Mouse (Mus musculus) embryonic facial prominence, embryonic 12.5 days (tissue): ENCODE measurements around the gene Ano5. TPM values are rescaled to one million over a fixed set of nuclear protein-coding genes. Genes with fewer than 3 reads are reported as not detected.

Experiments used
- ATAC-seq: fragments of 200-750 bp; cut with Nextera tagmentation; 2 replicates; pipeline ENCODE4 v1.8.0; 2017; ENCODE audit not compliant: insufficient number of reproducible peaks, insufficient read depth, low FRiP score, low TSS enrichment
- H3K27ac ChIP-seq: fragments of 300-500 bp; sonication (generic); 2 replicates; pipeline ENCODE4 v1.5.1; 2016; ENCODE audit warnings: mild to moderate bottlenecking
- H3K27me3 ChIP-seq: fragments of 300-500 bp; sonication (generic); 2 replicates; pipeline ENCODE4 v1.6.1; 2016; ENCODE audit warnings: mild to moderate bottlenecking, moderate library complexity
- H3K36me3 ChIP-seq: fragments of 300-500 bp; sonication (generic); 2 replicates; pipeline ENCODE4 v1.6.1; 2016; ENCODE audit warnings: mild to moderate bottlenecking
- H3K4me1 ChIP-seq: fragments of 300-500 bp; sonication (generic); 2 replicates; pipeline ENCODE4 v1.6.1; 2016
- H3K4me2 ChIP-seq: fragments of 300-500 bp; sonication (generic); replicated peaks from 2 replicates; pipeline ENCODE4 v1.6.1; 2016; ENCODE audit warnings: mild to moderate bottlenecking, moderate library complexity
- H3K4me3 ChIP-seq: fragments of 300-500 bp; sonication (generic); 2 replicates; pipeline ENCODE4 v1.5.1; 2016; ENCODE audit warnings: mild to moderate bottlenecking
- H3K9ac ChIP-seq: fragments of 300-500 bp; sonication (generic); 2 replicates; pipeline ENCODE4 v1.6.1; 2016; ENCODE audit warnings: mild to moderate bottlenecking, moderate library complexity
- H3K9me3 ChIP-seq: fragments of 300-500 bp; sonication (generic); 2 replicates; pipeline ENCODE4 v1.6.1; 2016; ENCODE audit warnings: mild to moderate bottlenecking, moderate library complexity
- WGBS: fragments of 180-500 bp; shearing (Covaris S2); methylation state at CpG from one replicate; pipeline ENCODE4 v1.1.7; 2016; 5-methylcytosine and 5-hydroxymethylcytosine counted together
- polyA plus RNA-seq: library from polyadenylated mRNA; unstranded; fragments of >200 nt; fragmentation: Nextera tagmentation; extraction: Ambion mirVana; gene quantifications from 2 replicates; pipeline ENCODE4 v1.2.1, GENCODE M21; 2016

Ano5 gene
- polyA plus RNA-seq, 1 experiment from 2014 or later: 0.23 TPM

- H3K9ac ChIP-seq: no peak overlapping the region
- H3K4me1 ChIP-seq: no peaks in the 10 kb centered on the region
- no peaks in the 10 kb centered on the region for H3K9me3 ChIP-seq
- H3K4me2 ChIP-seq: 0 out of 2 replicates have a peak overlapping the region, but pooled peaks have one; percentile 15
- H3K27ac ChIP-seq: no peak overlapping the region
- peaks cover 16% of the 10 kb centered on the region for H3K27me3 ChIP-seq
- no peak overlapping the region for H3K4me3 ChIP-seq
- no peak for ATAC-seq
- 6% methylated on average over 9 of the region's 9 CpGs for WGBS
- no peaks in the 10 kb centered on the region for H3K36me3 ChIP-seq
Measured at GRCm38 (mm10) chr7:51632543-51633229, 121.9 kb downstream of the Ano5 start.

- Histone ChIP-seq H3K4me2 (no peak overlapping the region), H3K9ac (no peak overlapping the region), H3K27ac (no peak overlapping the region), H3K36me3 (no peaks in the 10 kb centered on the region), H3K4me3 (no peak overlapping the region), H3K4me1 (no peaks in the 10 kb centered on the region), H3K9me3 (no peaks in the 10 kb centered on the region), H3K27me3 (peaks cover 12% of the 10 kb centered on the region)
- 0 out of 2 replicates have a peak, but pooled peaks have one; percentile 64 for ATAC-seq
- 7% methylated on average over 7 of the region's 7 CpGs for WGBS
Measured at GRCm38 (mm10) chr7:51633230-51633844, 122.5 kb downstream of the Ano5 start.

Other genes starting within 250 kb of the Ano5 start
- gene Slc17a6, start 111.0 kb downstream of the Ano5 start, polyA plus RNA-seq: 4.6 and 6.3 TPM in 2 replicates